Mouse (Mus musculus) liver, adult 2 months (tissue): ENCODE results near the gene Usp24. TPM values are rescaled to one million over a fixed set of nuclear protein-coding genes. Genes with fewer than 3 reads are reported as not detected.

Experiments used
- DNase-seq: peaks from one replicate; pipeline ENCODE4 v3.0.0-alpha.2; 2011; ENCODE audit warnings: low read depth, low spot score; ENCODE audit errors: extremely low read depth
- H3K27ac ChIP-seq: fragments of 200-500 bp; replicated peaks from 2 replicates; pipeline ENCODE4 v1.5.1; 2012; ENCODE audit warnings: low read depth, mild to moderate bottlenecking, control low read depth, inconsistent platforms, low read length; ENCODE audit not compliant: insufficient read depth
- H3K27me3 ChIP-seq: fragments of 200-500 bp; 2 replicates; pipeline ENCODE4 v1.6.1; 2012; ENCODE audit warnings: mild to moderate bottlenecking, moderate library complexity, low read length, inconsistent platforms; ENCODE audit not compliant: control insufficient read depth, insufficient read depth
- H3K36me3 ChIP-seq: fragments of 200-500 bp; 2 replicates; pipeline ENCODE4 v1.6.1; 2012; ENCODE audit warnings: low read length, inconsistent platforms; ENCODE audit not compliant: control insufficient read depth, insufficient read depth
- H3K4me1 ChIP-seq: fragments of 200-500 bp; 2 replicates; pipeline ENCODE4 v1.6.1; 2011; ENCODE audit warnings: low read length; ENCODE audit not compliant: control insufficient read depth, insufficient read depth
- H3K4me3 ChIP-seq: fragments of 200-500 bp; 2 replicates; pipeline ENCODE4 v1.5.1; 2011; ENCODE audit warnings: low read depth, mild to moderate bottlenecking, control low read depth, low read length, moderate library complexity; ENCODE audit not compliant: insufficient read depth
- H3K79me2 ChIP-seq: fragments of 200-500 bp; 2 replicates; pipeline ENCODE4 v1.6.1; 2012; ENCODE audit warnings: inconsistent platforms, mild to moderate bottlenecking, low read length, moderate library complexity; ENCODE audit not compliant: control insufficient read depth, insufficient read depth
- H3K9ac ChIP-seq: fragments of 200-500 bp; 2 replicates; pipeline ENCODE4 v1.6.1; 2012; ENCODE audit warnings: low read depth, mild to moderate bottlenecking, control low read depth, inconsistent platforms, low read length
- CTCF ChIP-seq: fragments of 200-500 bp; IDR thresholded peaks from 2 replicates; pipeline ENCODE4 v1.5.1; 2011; ENCODE audit warnings: low read depth, low read length, control low read depth
- POLR2A ChIP-seq: fragments of 200-500 bp; IDR thresholded peaks from 2 replicates; pipeline ENCODE4 v1.6.1; 2011; ENCODE audit warnings: low read length, control low read depth; ENCODE audit not compliant: insufficient read depth; ENCODE audit errors: extremely low read depth
- WGBS: fragments of 180-500 bp; shearing (Covaris S2); methylation state at CpG from one replicate; pipeline ENCODE4 v1.1.7; 2018; 5-methylcytosine and 5-hydroxymethylcytosine counted together
- polyA plus RNA-seq: library from polyadenylated mRNA; depleted of rRNA; stranded (reverse); fragments of >200 nt; gene quantifications from 2 replicates; pipeline ENCODE4 v1.2.3, GENCODE M21; 2012
- total RNA-seq: library from RNA; depleted of rRNA; stranded (reverse); fragments of >200 nt; gene quantifications from 2 replicates; pipeline ENCODE4 v1.2.3, GENCODE M21; 2014

Gene Usp24
- total and polyA plus RNA-seq, 2 experiments: 8.1 to 28.8 TPM

DNA sequence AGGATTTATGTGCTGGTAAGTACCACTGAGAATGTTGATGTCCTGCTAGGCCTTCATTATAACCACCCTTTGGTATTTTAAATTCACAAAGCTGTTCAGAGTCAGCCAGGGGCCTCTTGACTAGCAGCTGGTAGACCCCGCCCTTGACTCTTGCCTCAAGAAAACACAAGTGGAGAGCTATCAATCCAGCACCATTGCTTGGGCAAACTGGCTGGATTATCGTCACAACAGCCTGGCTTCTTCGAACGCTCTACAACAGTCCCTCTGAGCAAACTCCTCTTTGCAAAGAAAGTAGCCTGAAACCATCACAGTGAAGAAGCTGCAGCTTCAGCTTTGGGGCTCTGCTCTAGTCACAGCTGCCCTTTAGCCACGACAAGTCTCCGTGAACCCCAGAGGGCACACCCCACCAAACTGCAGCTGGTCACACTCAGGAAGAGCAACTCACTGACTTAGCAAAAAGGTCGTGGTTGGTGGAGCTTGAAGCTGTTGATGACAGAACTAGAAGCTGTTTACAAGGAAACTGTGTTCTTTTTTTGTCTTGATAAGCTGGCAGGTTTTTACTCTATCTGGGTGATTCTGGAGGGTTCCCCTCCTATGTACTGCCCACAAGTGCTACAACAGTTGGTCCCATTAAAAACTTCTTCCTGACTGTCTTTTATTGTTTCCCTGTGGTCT is 19.5 kb upstream of the Usp24 start:
- H3K4me1 ChIP-seq: no peaks in the 10 kb centered on the region
- no peak for TF ChIP-seq CTCF
- no peaks in the 10 kb centered on the region for H3K27me3 ChIP-seq
- 80% methylated on average over 7 of the region's 7 CpGs for WGBS
- no peak overlapping the region for H3K27ac ChIP-seq
- no peak overlapping the region for H3K4me3 ChIP-seq
- H3K79me2 ChIP-seq: no peaks in the 10 kb centered on the region
- H3K36me3 ChIP-seq: no peaks in the 10 kb centered on the region
- no peak overlapping the region for H3K9ac ChIP-seq
- no peak for DNase-seq

DNA sequence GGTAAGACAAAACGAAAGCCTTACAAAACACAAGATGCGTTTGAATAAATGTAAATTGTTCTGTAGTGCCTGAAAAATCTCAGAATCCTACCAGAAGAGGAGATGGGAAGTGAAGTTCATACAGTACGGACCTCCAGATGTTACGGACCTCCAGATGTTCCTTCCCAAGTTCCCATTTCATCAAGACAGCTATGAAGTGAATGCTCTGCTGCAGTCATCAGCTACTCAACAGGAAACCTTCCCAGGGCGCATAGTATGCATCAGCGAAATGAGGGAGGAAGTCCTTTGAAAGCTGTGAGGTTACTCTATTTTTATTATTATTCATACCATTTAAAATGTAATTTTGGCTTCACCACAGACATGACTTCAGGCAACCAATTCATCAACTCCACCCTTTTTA is 14.7 kb upstream of the Usp24 start:
- no peaks in the 10 kb centered on the region for H3K79me2 ChIP-seq
- TF ChIP-seq CTCF (no peak), POLR2A (no peak)
- no peak overlapping the region for H3K27ac ChIP-seq
- DNase-seq: no peak
- 84% methylated on average over 6 of the region's 6 CpGs for WGBS
- no peaks in the 10 kb centered on the region for H3K4me1 ChIP-seq
- H3K27me3 ChIP-seq: no peaks in the 10 kb centered on the region
- H3K36me3 ChIP-seq: no peaks in the 10 kb centered on the region
- no peak overlapping the region for H3K4me3 ChIP-seq
- H3K9ac ChIP-seq: no peak overlapping the region

DNA sequence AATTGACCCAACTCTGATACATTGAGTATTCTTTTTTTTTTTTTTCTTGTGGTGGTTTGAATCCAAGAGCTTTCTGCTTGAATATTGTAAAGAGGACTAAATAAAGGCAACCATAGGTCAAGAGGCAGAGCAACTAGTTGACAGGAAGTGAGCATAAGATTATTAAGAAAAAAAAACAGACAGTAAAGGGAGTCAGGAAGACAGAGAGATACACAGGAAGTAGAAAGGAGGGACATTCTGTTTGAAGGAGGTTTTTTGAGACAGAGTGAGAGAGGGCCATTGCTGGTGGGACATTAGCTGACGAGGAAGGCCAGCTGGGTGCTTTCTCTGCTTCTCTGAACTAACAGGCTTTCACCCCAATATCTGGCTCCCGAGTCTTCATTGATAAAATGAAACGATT is 7.9 kb upstream of the Usp24 start:
- WGBS: 89% methylated on average over 3 of the region's 3 CpGs

DNA sequence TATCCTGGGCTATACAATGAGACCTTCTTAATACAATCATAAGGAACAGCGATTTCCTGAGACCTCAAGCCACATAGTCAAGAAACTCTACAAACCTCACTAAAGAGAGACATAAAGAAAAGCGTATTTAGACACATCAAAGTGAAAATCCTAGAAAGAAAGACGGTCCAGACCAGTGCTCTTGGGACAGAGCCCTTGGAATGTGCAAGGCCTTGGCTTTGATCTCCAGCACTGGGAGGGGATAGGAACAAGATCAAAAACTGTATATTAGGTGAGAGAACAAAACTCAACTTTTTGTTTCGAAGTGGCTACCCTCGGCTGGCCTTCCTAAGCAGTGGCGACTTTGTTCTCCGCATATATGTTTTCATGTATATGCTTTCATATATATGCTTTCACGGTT is 3.4 kb upstream of the Usp24 start:
- no peak overlapping the region for H3K27ac ChIP-seq
- WGBS: 92% methylated on average over 8 of the region's 8 CpGs

More for the DNA sequence above, 7.9 kb upstream of the Usp24 start:
- no peak for DNase-seq
- no peaks in the 10 kb centered on the region for H3K4me1 ChIP-seq
- H3K27me3 ChIP-seq: no peaks in the 10 kb centered on the region
- H3K36me3 ChIP-seq: no peaks in the 10 kb centered on the region
- no peak overlapping the region for H3K27ac ChIP-seq
- no peak overlapping the region for H3K9ac ChIP-seq
- no peak overlapping the region for H3K4me3 ChIP-seq
- no peaks in the 10 kb centered on the region for H3K79me2 ChIP-seq
- TF ChIP-seq CTCF (no peak), POLR2A (no peak)

DNA sequence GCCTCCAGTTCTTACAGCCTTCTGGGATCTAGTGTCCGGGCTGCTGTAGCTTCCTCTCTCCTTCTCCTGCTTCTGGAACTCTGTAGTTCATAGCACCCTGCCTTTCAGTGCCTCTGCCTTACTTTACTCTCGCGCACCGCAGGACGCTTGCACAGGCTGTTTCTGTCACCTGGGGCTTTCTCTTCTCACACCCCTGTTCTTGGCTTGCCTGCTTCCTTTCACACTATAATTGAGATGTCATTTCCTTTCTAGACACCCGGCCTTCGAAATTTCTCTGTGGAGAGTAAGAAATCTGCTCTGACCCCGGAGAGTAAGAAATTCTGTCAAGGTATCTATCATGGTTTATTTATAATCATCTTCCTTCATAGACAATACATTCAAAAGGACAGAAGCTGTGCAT is 2.9 kb upstream of the Usp24 start:
- peaks cover 7% of the 10 kb centered on the region; the same call in 1 of the 2 replicates for H3K4me1 ChIP-seq
- 89% methylated on average over 8 of the region's 8 CpGs for WGBS
- H3K27me3 ChIP-seq: no peaks in the 10 kb centered on the region
- no peak for TF ChIP-seq POLR2A
- no peak for TF ChIP-seq CTCF
- H3K4me3 ChIP-seq: no peak overlapping the region
- no peak overlapping the region for H3K9ac ChIP-seq
- no peak overlapping the region for H3K27ac ChIP-seq
- no peaks in the 10 kb centered on the region for H3K36me3 ChIP-seq
- H3K79me2 ChIP-seq: peaks cover 20% of the 10 kb centered on the region
- DNase-seq: no peak

More for the DNA sequence above, 3.4 kb upstream of the Usp24 start:
- Histone ChIP-seq H3K36me3 (no peaks in the 10 kb centered on the region), H3K4me1 (peaks cover 7% of the 10 kb centered on the region; the same call in 1 of the 2 replicates), H3K9ac (no peak overlapping the region), H3K79me2 (peaks cover 19% of the 10 kb centered on the region), H3K27me3 (no peaks in the 10 kb centered on the region), H3K4me3 (no peak overlapping the region)
- no peak for DNase-seq
- no peak for TF ChIP-seq CTCF

DNA sequence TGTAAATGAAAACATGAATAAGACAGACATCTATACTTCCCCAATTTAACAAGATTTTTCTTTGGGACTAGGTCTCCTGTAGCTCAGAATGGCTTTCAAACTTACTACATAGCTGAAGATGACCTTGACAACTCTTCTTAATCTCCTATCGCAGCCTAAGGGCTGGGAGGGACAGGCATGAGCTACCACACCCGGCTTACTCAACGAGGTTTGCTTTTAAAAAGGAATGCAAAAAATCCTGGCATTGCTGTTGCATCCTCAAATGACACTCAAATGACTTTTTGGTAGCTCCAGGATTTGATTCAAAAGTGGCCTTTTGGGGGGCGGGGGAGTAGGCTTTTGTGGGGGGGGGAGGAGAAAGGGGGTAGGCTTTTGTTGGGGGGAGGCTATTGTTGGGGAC is 2.1 kb upstream of the Usp24 start:
- H3K27ac ChIP-seq: no peak overlapping the region
- H3K4me1 ChIP-seq: peaks cover 9% of the 10 kb centered on the region; the same call in 1 of the 2 replicates
- TF ChIP-seq POLR2A: no peak
- 78% methylated on average over 4 of the region's 4 CpGs for WGBS
- no peak overlapping the region for H3K9ac ChIP-seq
- no peak overlapping the region for H3K4me3 ChIP-seq
- no peaks in the 10 kb centered on the region for H3K36me3 ChIP-seq
- H3K79me2 ChIP-seq: peaks cover 22% of the 10 kb centered on the region
- DNase-seq: no peak
- no peaks in the 10 kb centered on the region for H3K27me3 ChIP-seq
